Mouse (Mus musculus) cerebellum, postnatal 36 days (tissue): Measurements from ENCODE around the gene Aebp2.

ENCODE experiments used
- DNase-seq, 2 experiments: peaks; one replicate each; pipeline ENCODE4 v3.0.0; 2021 to 2022; ENCODE audit warnings: mixed read lengths in 2 of 2

The Aebp2 gene

GRCm38 (mm10) chr6:140701259-140701658, 78.8 kb downstream of the Aebp2 start:
- no peak for DNase-seq

DNA sequence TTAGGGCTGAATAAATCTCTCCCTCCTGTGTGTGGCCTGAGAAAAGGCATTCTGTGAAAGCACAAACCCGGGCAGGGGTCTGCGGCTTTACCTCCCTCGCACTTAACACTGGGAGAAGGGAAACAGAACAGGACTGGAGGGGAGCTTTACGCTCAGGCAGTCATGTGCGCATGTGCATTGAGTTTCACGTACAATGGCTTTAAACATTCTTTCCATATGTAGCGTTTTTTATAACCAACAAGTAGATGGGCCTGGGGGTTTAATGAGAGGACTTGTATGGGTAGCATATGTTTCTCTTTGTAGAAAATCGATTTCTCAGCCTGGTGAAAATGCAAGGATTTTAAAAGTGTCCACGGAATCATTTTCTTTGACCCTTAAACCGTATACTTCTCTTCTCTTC, 82.7 kb downstream of the Aebp2 start:
- DNase-seq: no peak

DNA sequence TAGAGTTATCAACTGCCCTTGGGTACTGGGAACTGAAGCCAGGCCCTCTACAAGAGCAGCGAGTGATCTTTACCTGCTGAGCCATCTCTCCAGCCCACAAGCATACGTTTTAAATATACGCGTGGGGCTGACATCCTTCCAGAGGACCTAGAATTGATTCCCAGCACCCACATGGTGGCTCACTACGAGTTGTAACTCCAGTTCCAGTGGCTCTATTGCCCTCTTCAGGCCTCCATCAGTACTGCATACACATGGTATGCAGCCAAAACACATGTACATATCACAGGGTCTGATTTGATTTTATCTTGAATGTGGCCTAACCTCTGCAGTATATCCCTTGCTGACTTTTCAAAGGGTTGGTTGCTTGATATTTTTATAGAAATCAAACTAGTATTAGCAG, 83.6 kb downstream of the Aebp2 start:
- no peak for DNase-seq

DNA sequence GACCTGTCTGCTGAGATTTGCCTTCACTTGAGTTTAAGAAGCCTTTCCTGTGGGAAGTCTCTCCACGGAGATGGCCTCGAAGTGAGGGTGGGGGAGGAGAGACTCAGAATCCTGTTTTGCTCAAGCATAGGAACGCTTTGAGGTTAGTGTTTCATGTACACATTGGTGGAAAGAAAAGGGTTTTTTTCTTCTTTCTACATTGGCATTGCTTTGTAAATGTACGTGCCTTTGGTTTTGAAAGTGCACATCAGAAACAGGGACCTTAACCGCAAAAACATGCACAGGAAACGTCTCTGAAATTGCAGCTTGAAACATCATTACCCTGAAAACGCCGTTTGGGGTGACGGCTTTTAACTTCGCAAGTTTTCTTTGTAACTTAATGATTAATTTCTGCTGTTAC, 85.6 kb downstream of the Aebp2 start:
- no peak for DNase-seq

- no peak for DNase-seq
Observed at GRCm38 (mm10) chr6:140709415-140710107, 87.1 kb downstream of the Aebp2 start.

DNA sequence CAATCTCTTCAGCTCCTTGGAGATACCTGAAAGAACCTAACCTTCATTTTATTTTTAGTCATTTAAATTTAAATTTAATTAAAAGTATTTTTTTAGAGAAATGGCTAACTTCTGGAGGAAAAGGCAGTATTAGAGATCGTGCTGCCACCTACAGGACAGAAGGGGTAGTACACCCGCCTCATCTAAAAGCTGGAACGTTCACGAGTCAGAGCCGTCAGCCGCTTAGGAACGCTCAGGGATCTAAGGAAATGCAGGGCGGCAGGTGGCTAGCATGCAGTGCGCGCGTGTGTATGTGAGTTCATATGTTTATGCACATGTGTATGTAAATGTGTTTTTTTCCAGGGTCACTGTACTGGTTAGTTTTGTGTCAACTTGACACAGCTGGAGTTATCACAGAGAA, 90.3 kb downstream of the Aebp2 start:
- DNase-seq: peak; percentile 76 to 87

- peak; percentile 78 to 82 for DNase-seq
Observed at GRCm38 (mm10) chr6:140714905-140715365, 92.5 kb downstream of the Aebp2 start.

- DNase-seq: no peak
Observed at GRCm38 (mm10) chr6:140722058-140722457, 99.6 kb downstream of the Aebp2 start.
